Mouse (Mus musculus): ENCODE results near the gene Samd4b. TPM values are rescaled to one million over a fixed set of nuclear protein-coding genes. Genes with fewer than 3 reads are reported as not detected.
A peak's percentile ranks its signal among the peaks of the same experiment; 100 is the strongest.

Gene Samd4b
- polyA plus RNA-seq, 1 experiment from 2014 or later: 3.5 TPM

GRCm38 (mm10) chr7:28351676-28352191 is 246.2 kb downstream of the Samd4b start:
- DNase-seq: no peak
- Histone ChIP-seq H3K4me1 (ENCODE audit: insufficient read depth) (peaks cover 19% of the 10 kb centered on the region), H3K9me3 (ENCODE audit: low read length) (no peaks in the 10 kb centered on the region), H3K4me2 (ENCODE audit: low read depth, low read length) (peak overlapping the region; percentile 85), H3K9ac (replicated peaks) (peak overlapping the region; percentile 88), H3K36me3 (replicated peaks; ENCODE audit: insufficient read depth, low read length) (peaks cover 23% of the 10 kb centered on the region), H3K27ac (ENCODE audit: low read depth) (no peak overlapping the region), H3K27me3 (ENCODE audit: insufficient read depth, low read length) (no peaks in the 10 kb centered on the region), H3K4me3 (ENCODE audit: low read depth, low read length) (peak overlapping the region; percentile 82)
- WGBS (ENCODE audit: insufficient replicate concordance): 7% methylated on average over 4 of the region's 4 CpGs
- no peak for TF ChIP-seq EP300 (IDR thresholded peaks at IDR 0.05; ENCODE audit: low read depth)
- no peak for TF ChIP-seq CTCF (IDR thresholded peaks at IDR 0.05; ENCODE audit: low read depth)
- no peak for ATAC-seq

DNA sequence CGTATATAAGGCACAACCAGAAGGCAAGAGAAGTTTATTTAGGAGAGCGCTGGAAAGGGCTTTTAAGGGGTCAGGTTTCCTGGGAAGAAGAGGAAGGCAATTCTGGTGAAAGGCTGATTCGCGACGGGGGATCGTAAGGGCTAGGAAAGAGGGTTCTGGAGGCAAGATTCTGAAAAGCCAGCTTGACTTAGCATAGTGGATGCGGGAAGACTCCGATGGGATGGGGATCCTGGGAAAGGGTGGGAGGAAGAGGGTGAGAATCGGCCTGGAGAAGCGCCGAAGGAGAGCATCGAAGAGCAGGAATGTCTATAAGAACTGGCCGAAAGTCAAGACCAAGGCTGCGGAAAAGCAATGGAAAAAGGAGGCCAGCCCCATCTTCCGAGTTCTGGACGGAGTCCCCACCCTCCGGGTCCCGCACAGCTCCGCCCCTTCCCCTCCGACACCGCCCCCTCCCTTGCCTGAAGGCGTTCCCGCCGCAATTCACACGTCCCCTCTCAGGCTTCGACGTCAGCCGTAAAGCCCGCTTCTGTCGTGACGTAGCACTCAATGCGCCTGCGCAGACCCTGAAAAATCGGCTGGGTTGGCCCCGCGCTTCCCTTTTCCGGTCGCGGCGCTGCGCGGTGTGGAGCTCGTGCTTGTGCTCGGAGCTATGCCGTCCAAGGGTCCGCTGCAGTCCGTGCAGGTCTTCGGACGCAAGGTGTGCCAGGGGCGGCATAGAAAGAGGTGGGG is 247.6 kb downstream of the Samd4b start, which contains the start of gene Rps16:
Gene Rps16 (plus strand): TSS at position 498 of the 729 bp plus-strand sequence.
- H3K36me3 ChIP-seq (replicated peaks; ENCODE audit: insufficient read depth, low read length): peaks cover 23% of the 10 kb centered on the region
- H3K27ac ChIP-seq (ENCODE audit: low read depth): peak within 1 kb of the TSS; percentile 79
- DNase-seq (peak; percentile 99), ATAC-seq (peak; percentile 92)
- WGBS (ENCODE audit: insufficient replicate concordance): 5% methylated on average over 47 of the region's 50 CpGs
- peaks cover 18% of the 10 kb centered on the region for H3K4me1 ChIP-seq (ENCODE audit: insufficient read depth)
- peak within 1 kb of the TSS; percentile 88 for H3K9ac ChIP-seq (replicated peaks)
- no peak; the same call in 1 of the 2 replicates for TF ChIP-seq EP300 (IDR thresholded peaks at IDR 0.05; ENCODE audit: low read depth)
- peak; percentile 10; the same call in 1 of the 2 replicates for TF ChIP-seq CTCF (IDR thresholded peaks at IDR 0.05; ENCODE audit: low read depth)
- H3K9me3 ChIP-seq (ENCODE audit: low read length): no peaks in the 10 kb centered on the region
- H3K27me3 ChIP-seq (ENCODE audit: insufficient read depth, low read length): no peaks in the 10 kb centered on the region
- peak within 1 kb of the TSS; percentile 85 for H3K4me2 ChIP-seq (ENCODE audit: low read depth, low read length)
- peak within 1 kb of the TSS; percentile 82 for H3K4me3 ChIP-seq (ENCODE audit: low read depth, low read length)

Small RNA genes within 50 kb of the gene (microRNA-seq; reads per million reads assigned to microRNA genes)
- gene Mir7049: not detected

Other genes with a start within 250 kb of the Samd4b start
- gene Rps16, start 247.5 kb downstream of the Samd4b start, polyA plus RNA-seq (2015; fragmentation: Nextera tagmentation; extraction: Ambion mirVana): 653 and 673 TPM in 2 replicates
- 2.8 and 3.9 TPM in 2 replicates for gene Plekhg2, start 225.5 kb downstream of the Samd4b start, polyA plus RNA-seq (2015; fragmentation: Nextera tagmentation; extraction: Ambion mirVana)
- 13.5 and 21.1 TPM in 2 replicates for gene Zfp36, start 217.9 kb downstream of the Samd4b start, polyA plus RNA-seq (2015; fragmentation: Nextera tagmentation; extraction: Ambion mirVana)
- 18.0 and 18.6 TPM in 2 replicates for gene Med29, start 205.4 kb downstream of the Samd4b start, polyA plus RNA-seq (2015; fragmentation: Nextera tagmentation; extraction: Ambion mirVana)
- 16.9 and 21.1 TPM in 2 replicates for gene Paf1, start 205.2 kb downstream of the Samd4b start, polyA plus RNA-seq (2015; fragmentation: Nextera tagmentation; extraction: Ambion mirVana)
- 75.4 and 81.4 TPM in 2 replicates for gene Gmfg, start 160.7 kb downstream of the Samd4b start, polyA plus RNA-seq (2015; fragmentation: Nextera tagmentation; extraction: Ambion mirVana)
- gene Lrfn1, start 146.2 kb downstream of the Samd4b start, polyA plus RNA-seq (2015; fragmentation: Nextera tagmentation; extraction: Ambion mirVana): 0.12 and 0.26 TPM in 2 replicates
- gene Ifnl2, start 87.7 kb downstream of the Samd4b start, polyA plus RNA-seq (2015; fragmentation: Nextera tagmentation; extraction: Ambion mirVana): not detected in 2 replicates
- not detected in 2 replicates for gene Ifnl3, start 75.3 kb downstream of the Samd4b start, polyA plus RNA-seq (2015; fragmentation: Nextera tagmentation; extraction: Ambion mirVana)
- gene Sycn, start 57.3 kb downstream of the Samd4b start, polyA plus RNA-seq (2015; fragmentation: Nextera tagmentation; extraction: Ambion mirVana): 1.3 and 7.7 TPM in 2 replicates
- not detected in 2 replicates for gene Nccrp1, start 50.9 kb downstream of the Samd4b start, polyA plus RNA-seq (2015; fragmentation: Nextera tagmentation; extraction: Ambion mirVana)
- 5.3 and 6.2 TPM in 2 replicates for gene Pak4, start within 50 bp of the Samd4b start, polyA plus RNA-seq (2015; fragmentation: Nextera tagmentation; extraction: Ambion mirVana)
- not detected in 2 replicates for gene Acp7, start 33.2 kb upstream of the Samd4b start, polyA plus RNA-seq (2015; fragmentation: Nextera tagmentation; extraction: Ambion mirVana)
- gene Fbxo27, start 94.7 kb upstream of the Samd4b start, polyA plus RNA-seq (2015; fragmentation: Nextera tagmentation; extraction: Ambion mirVana): 0.19 and 0.24 TPM in 2 replicates
- 0.90 and 1.0 TPM in 2 replicates for gene Fbxo17, start 118.7 kb upstream of the Samd4b start, polyA plus RNA-seq (2015; fragmentation: Nextera tagmentation; extraction: Ambion mirVana)
- 77.2 and 83.9 TPM in 2 replicates for gene Mrps12, start 143.7 kb upstream of the Samd4b start, polyA plus RNA-seq (2015; fragmentation: Nextera tagmentation; extraction: Ambion mirVana)
- 7.9 and 8.5 TPM in 2 replicates for gene Sars2, start 143.8 kb upstream of the Samd4b start, polyA plus RNA-seq (2015; fragmentation: Nextera tagmentation; extraction: Ambion mirVana)
- gene Ccer2, start 158.0 kb upstream of the Samd4b start, polyA plus RNA-seq (2015; fragmentation: Nextera tagmentation; extraction: Ambion mirVana): not detected in 2 replicates
- 20.5 and 22.7 TPM in 2 replicates for gene Sirt2, start 168.6 kb upstream of the Samd4b start, polyA plus RNA-seq (2015; fragmentation: Nextera tagmentation; extraction: Ambion mirVana)
- 25.1 and 26.9 TPM in 2 replicates for gene Nfkbib, start 169.4 kb upstream of the Samd4b start, polyA plus RNA-seq (2015; fragmentation: Nextera tagmentation; extraction: Ambion mirVana)
- gene Rinl, start 190.8 kb upstream of the Samd4b start, polyA plus RNA-seq (2015; fragmentation: Nextera tagmentation; extraction: Ambion mirVana): 7.2 and 7.6 TPM in 2 replicates
- gene Hnrnpl, start 210.4 kb upstream of the Samd4b start, polyA plus RNA-seq (2015; fragmentation: Nextera tagmentation; extraction: Ambion mirVana): 82.0 and 88.6 TPM in 2 replicates
- 534 and 566 TPM in 2 replicates for gene Ech1, start 227.1 kb upstream of the Samd4b start, polyA plus RNA-seq (2015; fragmentation: Nextera tagmentation; extraction: Ambion mirVana)
- 19.5 and 21.3 TPM in 2 replicates for gene Lgals4, start 235.7 kb upstream of the Samd4b start, polyA plus RNA-seq (2015; fragmentation: Nextera tagmentation; extraction: Ambion mirVana)